Mouse (Mus musculus) limb, embryonic 15.5 days (tissue): ENCODE data around the gene Gm3424. TPM values are rescaled to one million over a fixed set of nuclear protein-coding genes. Genes with fewer than 3 reads are reported as not detected.
A peak's percentile ranks its signal among the peaks of the same experiment; 100 is the strongest.
"Not testable (repeated sequence)": the region's sequence is repeated elsewhere in the genome, so short reads cannot be mapped to it uniquely, and the experiment has no call there.

ENCODE experiments used
- ATAC-seq: fragments of 200-750 bp; cut with Nextera tagmentation; 2 replicates; pipeline ENCODE4 v1.8.0; 2017; ENCODE audit warnings: low read depth, moderate TSS enrichment; ENCODE audit not compliant: insufficient number of reproducible peaks, low FRiP score, low TSS enrichment
- H3K27ac ChIP-seq: fragments of 300-500 bp; sonication (generic); 2 replicates; pipeline ENCODE4 v1.5.1; 2015; ENCODE audit warnings: moderate library complexity, mild to moderate bottlenecking, inconsistent platforms
- H3K27me3 ChIP-seq: fragments of 300-500 bp; sonication (generic); 2 replicates; pipeline ENCODE4 v1.6.1; 2015; ENCODE audit warnings: inconsistent platforms
- H3K36me3 ChIP-seq: fragments of 300-500 bp; sonication (generic); 2 replicates; pipeline ENCODE4 v1.6.1; 2015; ENCODE audit warnings: inconsistent platforms
- H3K4me1 ChIP-seq: fragments of 300-500 bp; sonication (generic); 2 replicates; pipeline ENCODE4 v1.6.1; 2015; ENCODE audit warnings: inconsistent platforms
- H3K4me2 ChIP-seq: fragments of 300-500 bp; sonication (generic); 2 replicates; pipeline ENCODE4 v1.6.1; 2015; ENCODE audit warnings: mild to moderate bottlenecking, inconsistent platforms
- H3K4me3 ChIP-seq: fragments of 300-500 bp; sonication (generic); 2 replicates; pipeline ENCODE4 v1.5.1; 2015; ENCODE audit warnings: mild to moderate bottlenecking, inconsistent platforms
- H3K9ac ChIP-seq: fragments of 300-500 bp; sonication (generic); 2 replicates; pipeline ENCODE4 v1.6.1; 2015; ENCODE audit warnings: inconsistent platforms
- H3K9me3 ChIP-seq: fragments of 300-500 bp; sonication (generic); 2 replicates; pipeline ENCODE4 v1.6.1; 2016; ENCODE audit warnings: inconsistent platforms
- WGBS: fragments of 180-500 bp; shearing (Covaris S2); methylation state at CpG from one replicate; pipeline ENCODE4 v1.1.7; 2015; 5-methylcytosine and 5-hydroxymethylcytosine counted together
- polyA plus RNA-seq: library from polyadenylated mRNA; unstranded; fragments of >200 nt; fragmentation: Nextera tagmentation; extraction: Ambion mirVana; gene quantifications from 2 replicates; pipeline ENCODE4 v1.2.1, GENCODE M21; 2015

The Gm3424 gene
- not detected in 2 replicates for polyA plus RNA-seq

GRCm38 (mm10) chr14:5830229-5830628 lies at the start of gene Gm3424:
Gene Gm3424 (minus strand): TSS chr14:5830329.
- H3K27ac ChIP-seq, H3K4me3 ChIP-seq, H3K36me3 ChIP-seq, H3K9ac ChIP-seq, H3K4me1 ChIP-seq, H3K9me3 ChIP-seq, H3K4me2 ChIP-seq, H3K27me3 ChIP-seq, ATAC-seq: not testable (repeated sequence)
- WGBS = no CpG with 5 or more reads among the region's 3 CpGs

- under 1% methylated on average over 25 of the region's 28 CpGs for WGBS
- H3K9ac ChIP-seq, H3K27me3 ChIP-seq, H3K27ac ChIP-seq, ATAC-seq, H3K9me3 ChIP-seq, H3K4me1 ChIP-seq, H3K36me3 ChIP-seq: not testable (repeated sequence)
- H3K4me3 ChIP-seq = peak overlapping the region; percentile 31
- H3K4me2 ChIP-seq = peak overlapping the region; percentile 54
Measured at GRCm38 (mm10) chr14:5879791-5880190, 49.7 kb upstream of the Gm3424 start.

DNA sequence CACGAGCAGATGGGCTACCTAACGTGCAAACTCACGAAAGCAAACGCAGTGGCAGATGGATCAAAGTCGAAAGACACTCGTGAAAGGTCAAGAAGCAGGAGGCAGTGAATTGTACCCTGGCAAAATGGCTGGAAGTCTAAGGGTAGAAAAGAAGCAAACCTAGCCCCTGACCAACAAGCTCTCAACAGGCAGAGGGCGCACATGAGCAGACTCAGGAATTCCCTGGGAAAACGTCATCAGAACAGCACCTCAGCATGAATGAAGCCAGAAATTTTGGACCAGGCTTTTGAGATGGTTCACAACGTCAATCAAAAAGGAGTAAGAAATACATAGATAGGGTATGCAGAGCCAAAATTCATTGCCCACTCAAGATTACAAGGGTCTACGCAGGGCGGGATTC lies 49.0 kb upstream of the Gm3424 start:
- H3K27ac ChIP-seq, ATAC-seq, H3K4me1 ChIP-seq, H3K4me3 ChIP-seq, H3K9ac ChIP-seq, H3K4me2 ChIP-seq, H3K36me3 ChIP-seq, H3K9me3 ChIP-seq, H3K27me3 ChIP-seq: not testable (repeated sequence)
- 8% methylated on average over 8 of the region's 11 CpGs for WGBS

- not testable (repeated sequence) for H3K9me3 ChIP-seq, H3K27me3 ChIP-seq, H3K36me3 ChIP-seq, H3K27ac ChIP-seq, H3K4me1 ChIP-seq, H3K4me3 ChIP-seq, H3K9ac ChIP-seq, H3K4me2 ChIP-seq, ATAC-seq
- WGBS = 83% methylated on average over 3 of the region's 3 CpGs
Measured at GRCm38 (mm10) chr14:5855911-5856310, 25.8 kb upstream of the Gm3424 start.

- not testable (repeated sequence) for H3K9ac ChIP-seq, H3K27me3 ChIP-seq, H3K36me3 ChIP-seq, H3K27ac ChIP-seq, H3K4me3 ChIP-seq, ATAC-seq, H3K4me2 ChIP-seq, H3K9me3 ChIP-seq, H3K4me1 ChIP-seq
- WGBS = no CpG with 5 or more reads among the region's 47 CpGs
Measured at GRCm38 (mm10) chr14:5812699-5813356, 17.3 kb downstream of the Gm3424 start.

DNA sequence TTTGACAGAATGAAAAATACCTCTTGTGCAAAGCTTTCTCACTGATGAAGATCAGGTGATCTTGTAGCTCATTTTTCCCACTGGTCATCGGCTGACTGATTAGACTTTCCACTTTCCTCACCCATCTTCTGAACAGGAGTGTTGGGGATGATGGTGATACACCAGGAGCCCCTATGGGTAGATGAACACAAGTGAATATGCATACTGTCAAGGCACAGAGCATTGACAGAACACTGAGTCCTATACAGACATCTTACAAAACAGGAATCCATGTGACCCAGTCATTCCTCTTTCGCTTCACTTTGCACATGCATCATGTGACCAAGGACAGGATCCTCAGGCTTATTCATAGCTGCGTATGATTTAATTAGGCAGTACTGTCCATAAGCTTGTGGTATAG lies 22.2 kb downstream of the Gm3424 start, which contains the start of gene Gm3383:
Gene Gm3383, minus strand, starts transcription at position 101 of the 400 bp plus-strand sequence.
- not testable (repeated sequence) for ATAC-seq, H3K4me2 ChIP-seq, H3K9me3 ChIP-seq, H3K27ac ChIP-seq, H3K4me3 ChIP-seq, H3K27me3 ChIP-seq, H3K9ac ChIP-seq, H3K4me1 ChIP-seq, H3K36me3 ChIP-seq
- no CpG with 5 or more reads among the region's 3 CpGs for WGBS

Other genes with a start within 250 kb of the Gm3424 start
- not detected in 2 replicates for gene Gm8265, start 197.3 kb downstream of the Gm3424 start, polyA plus RNA-seq
- not detected in 2 replicates for gene Gm9603, start 142.9 kb downstream of the Gm3424 start, polyA plus RNA-seq
- gene Gm3373, start 88.8 kb downstream of the Gm3424 start, polyA plus RNA-seq = 0.19 and 0.46 TPM in 2 replicates
- gene Gm3383, start 22.3 kb downstream of the Gm3424 start, polyA plus RNA-seq = 0.47 and 0.61 TPM in 2 replicates
- gene Gm8237, start 50.1 kb upstream of the Gm3424 start, polyA plus RNA-seq = 0.29 and 0.37 TPM in 2 replicates
- gene Gm3248, start 131.4 kb upstream of the Gm3424 start, polyA plus RNA-seq = 0.29 and 0.35 TPM in 2 replicates
- gene Gm3453, start 148.8 kb upstream of the Gm3424 start, polyA plus RNA-seq = not detected in 2 replicates
- not detected in 2 replicates for gene Gm6337, start 227.9 kb upstream of the Gm3424 start, polyA plus RNA-seq